Mouse (Mus musculus): Measurements from ENCODE around the gene Tanc1.
A peak's percentile ranks its signal among the peaks of the same experiment; 100 is the strongest.

Tanc1 gene

GRCm38 (mm10) chr2:59612733-59613473 is 1.1 kb downstream of the Tanc1 start:
- peak; percentile 65 for DNase-seq (ENCODE audit: low read depth, low spot score)

DNA sequence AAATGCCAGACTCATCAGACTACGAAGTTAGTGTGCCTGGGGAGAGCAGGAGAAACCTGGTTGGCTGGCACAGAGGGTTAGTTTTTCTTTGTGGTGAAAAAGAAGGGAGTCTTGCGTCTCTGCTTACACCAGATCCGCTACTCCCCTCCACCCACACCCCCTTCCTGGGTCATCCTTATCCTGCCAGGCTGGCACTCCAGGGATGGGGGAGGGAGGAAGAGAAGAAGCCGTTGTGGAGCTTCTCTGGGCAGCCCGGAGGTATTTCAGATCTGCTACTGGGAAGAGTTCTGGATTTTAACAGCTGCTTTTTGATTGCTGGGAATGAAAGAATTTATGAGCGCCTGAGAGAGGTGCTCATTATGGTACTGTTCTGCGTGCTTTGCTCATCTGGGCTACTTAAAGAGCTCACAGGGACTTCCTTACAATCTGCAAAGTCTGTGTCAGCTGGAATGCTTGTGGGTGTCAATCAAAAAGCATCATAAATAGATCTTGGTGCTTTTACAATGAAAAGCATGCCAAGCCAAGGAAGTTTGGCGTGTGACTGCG is 1.7 kb downstream of the Tanc1 start:
- peak; percentile 81 for DNase-seq (ENCODE audit: low read depth, low spot score)

DNA sequence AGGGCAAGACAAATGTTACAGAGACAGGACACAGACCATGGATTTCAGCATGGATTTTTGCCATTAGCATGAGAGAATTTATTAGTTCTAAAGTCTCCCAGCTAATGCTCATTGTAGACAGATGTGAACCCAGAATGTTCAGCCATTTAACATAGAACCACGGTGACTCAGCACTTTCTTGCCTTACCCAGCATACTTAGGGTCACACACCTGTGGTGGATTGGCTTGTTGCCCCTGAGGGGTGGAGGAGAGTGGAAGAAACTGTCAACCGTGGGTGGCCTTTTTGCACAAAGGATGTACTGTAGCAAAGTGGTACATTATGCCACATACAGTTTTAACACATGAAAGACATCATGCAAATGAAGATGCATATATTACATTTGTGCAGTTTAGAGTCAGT is 5.0 kb downstream of the Tanc1 start:
- DNase-seq (ENCODE audit: low read depth, low spot score): peak; percentile 64

- no peak for DNase-seq (ENCODE audit: low read depth, low spot score)
Observed at GRCm38 (mm10) chr2:59618996-59619395, 7.2 kb downstream of the Tanc1 start.

- DNase-seq (ENCODE audit: low read depth, low spot score): no peak
Observed at GRCm38 (mm10) chr2:59620601-59621000, 8.8 kb downstream of the Tanc1 start.

GRCm38 (mm10) chr2:59622514-59623139 is 10.8 kb downstream of the Tanc1 start:
- DNase-seq (ENCODE audit: low read depth, low spot score): no peak

DNA sequence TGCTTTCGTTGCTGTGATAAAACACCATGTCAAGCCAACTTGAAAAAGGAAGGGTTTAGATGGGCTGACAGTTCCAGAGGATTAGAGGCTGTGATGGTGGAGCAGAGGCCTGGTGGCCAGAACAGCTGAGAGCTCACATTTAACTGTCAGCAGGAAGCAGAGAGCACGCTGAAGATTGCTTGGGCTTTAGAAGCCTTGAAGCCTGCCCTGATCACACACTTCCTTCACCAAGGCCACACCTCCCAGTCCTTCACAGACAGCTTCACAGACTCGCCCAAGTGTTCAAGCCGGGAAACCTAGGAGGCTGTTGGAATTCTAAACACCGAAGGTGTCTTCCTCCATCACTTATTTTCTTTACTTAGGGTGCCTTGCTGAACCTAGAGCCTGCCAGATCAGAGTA is 12.0 kb downstream of the Tanc1 start:
- no peak for DNase-seq (ENCODE audit: low read depth, low spot score)

- no peak for DNase-seq (ENCODE audit: low read depth, low spot score)
Observed at GRCm38 (mm10) chr2:59625416-59625815, 13.6 kb downstream of the Tanc1 start.

- no peak for DNase-seq (ENCODE audit: low read depth, low spot score)
Observed at GRCm38 (mm10) chr2:59625927-59626326, 14.1 kb downstream of the Tanc1 start.

GRCm38 (mm10) chr2:59626422-59626821 is 14.6 kb downstream of the Tanc1 start:
- DNase-seq (ENCODE audit: low read depth, low spot score): no peak

- no peak for DNase-seq (ENCODE audit: low read depth, low spot score)
Observed at GRCm38 (mm10) chr2:59627502-59627901, 15.7 kb downstream of the Tanc1 start.

- peak; percentile 48 for DNase-seq (ENCODE audit: low read depth, low spot score)
Observed at GRCm38 (mm10) chr2:59628057-59628901, 16.4 kb downstream of the Tanc1 start.

DNA sequence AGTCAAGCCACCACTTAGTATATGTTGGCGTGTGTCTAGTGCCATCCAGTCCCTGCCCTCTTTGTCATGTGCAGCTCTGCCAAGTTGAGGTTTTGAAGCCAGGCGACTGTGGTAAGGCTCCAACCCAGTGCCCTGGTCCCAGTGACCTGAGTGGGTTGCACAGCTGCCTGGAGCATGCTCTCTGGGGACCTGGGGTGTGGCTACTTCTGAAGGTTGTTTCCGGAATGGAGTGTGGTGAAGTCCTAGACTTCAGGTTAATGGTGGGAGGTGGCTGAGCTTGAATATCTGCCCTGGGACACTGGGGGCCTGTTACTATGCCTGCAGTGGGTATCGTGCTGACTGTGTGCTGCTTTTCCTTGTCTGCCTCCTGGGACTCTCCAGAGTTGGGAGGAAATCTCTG is 18.0 kb downstream of the Tanc1 start:
- DNase-seq (ENCODE audit: low read depth, low spot score): peak; percentile 77

GRCm38 (mm10) chr2:59631406-59631805 is 19.6 kb downstream of the Tanc1 start:
- DNase-seq (ENCODE audit: low read depth, low spot score): no peak

- DNase-seq (ENCODE audit: low read depth, low spot score): peak; percentile 82
Observed at GRCm38 (mm10) chr2:59633761-59634430, 22.1 kb downstream of the Tanc1 start.

DNA sequence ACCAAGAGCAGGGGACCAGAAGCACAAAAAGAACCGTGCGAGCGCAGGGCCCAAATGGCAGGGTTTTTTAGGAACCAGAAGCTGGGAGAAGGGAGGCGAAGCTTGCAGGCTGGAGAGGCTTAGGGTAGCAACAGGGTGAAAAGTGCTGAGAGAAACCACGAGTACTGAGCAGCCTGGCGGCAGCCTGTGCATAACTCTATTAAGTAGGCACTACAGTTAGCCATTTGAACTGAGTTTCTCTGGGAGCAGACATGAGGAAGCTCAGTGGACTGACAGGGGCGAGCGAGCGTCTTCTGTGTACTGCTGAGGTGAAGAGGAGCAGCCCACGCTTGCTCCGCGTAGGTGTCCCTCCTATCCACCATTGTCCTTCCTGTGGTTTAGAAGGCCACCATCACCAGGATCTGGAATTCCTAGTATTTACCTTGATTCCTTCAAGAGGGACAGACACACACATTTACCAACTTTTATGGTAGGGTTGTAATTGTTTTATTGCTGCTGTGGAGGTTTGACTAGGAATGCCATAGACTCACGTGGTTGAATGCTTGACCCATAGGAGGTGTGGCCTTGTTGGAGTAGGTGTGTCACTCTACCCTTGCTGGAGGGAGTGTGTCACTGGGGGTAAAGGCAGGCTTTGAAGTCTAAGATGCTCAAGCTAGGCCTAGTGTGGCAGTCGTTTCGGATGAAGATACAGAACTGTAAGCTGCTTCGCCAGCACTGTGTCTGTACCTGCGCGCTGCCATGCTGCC is 25.4 kb downstream of the Tanc1 start:
- DNase-seq (ENCODE audit: low read depth, low spot score): no peak

GRCm38 (mm10) chr2:59642722-59643121 is 30.9 kb downstream of the Tanc1 start:
- DNase-seq (ENCODE audit: low read depth, low spot score): no peak

DNA sequence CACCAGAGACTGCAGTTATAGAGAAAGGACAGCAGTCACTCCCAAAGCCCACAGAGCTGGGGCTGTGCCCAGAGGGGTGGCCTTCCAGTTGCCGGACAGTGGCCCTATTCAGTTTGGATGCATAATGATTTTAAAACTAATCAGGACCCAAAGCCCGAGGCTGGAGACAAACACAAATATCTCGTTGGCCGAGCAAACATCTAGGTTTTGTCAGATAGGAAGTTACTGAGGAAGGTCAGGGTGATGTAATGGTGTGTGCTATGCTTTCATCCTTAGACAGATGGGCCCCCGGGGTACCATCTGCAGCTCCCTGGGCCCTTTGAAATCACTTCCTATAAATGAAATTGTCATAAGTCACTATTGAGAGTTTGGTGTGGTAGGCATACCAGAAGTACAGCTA is 33.0 kb downstream of the Tanc1 start:
- no peak for DNase-seq (ENCODE audit: low read depth, low spot score)

- no peak for DNase-seq (ENCODE audit: low read depth, low spot score)
Observed at GRCm38 (mm10) chr2:59645515-59645914, 33.7 kb downstream of the Tanc1 start.

DNA sequence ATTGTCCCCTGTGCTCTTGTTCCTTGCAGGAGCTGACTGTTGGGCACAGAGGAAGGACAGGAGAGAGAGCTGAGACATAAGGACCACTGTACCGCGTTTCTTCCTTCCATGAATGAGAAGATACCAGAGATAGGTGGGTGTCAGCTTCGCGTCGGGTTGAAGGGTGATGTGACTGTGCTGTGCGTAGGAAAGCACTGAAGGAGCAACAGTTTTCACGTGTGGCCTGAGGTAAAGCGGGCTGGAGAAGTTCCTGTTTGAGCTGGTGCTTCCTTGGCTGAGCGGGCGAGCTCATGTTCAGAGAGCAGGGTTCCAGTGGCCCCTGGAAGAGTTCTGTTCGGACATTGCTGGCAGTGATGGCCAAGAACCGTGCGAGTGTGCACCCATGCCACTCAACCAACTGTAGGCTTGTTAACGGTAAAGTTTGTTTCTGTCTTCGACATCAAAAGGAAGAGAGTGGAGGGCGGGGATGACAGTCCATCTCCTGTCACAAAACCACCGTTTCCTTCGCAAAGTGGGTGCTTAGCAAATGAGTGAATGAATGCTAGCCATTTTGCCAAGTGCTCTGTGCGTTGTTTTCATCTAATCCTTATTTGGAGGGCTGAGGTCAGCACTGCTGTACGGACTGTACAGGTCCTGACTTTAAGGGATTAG is 35.0 kb downstream of the Tanc1 start:
- no peak for DNase-seq (ENCODE audit: low read depth, low spot score)
